Mouse (Mus musculus) C3H10T1/2 (cell line): ENCODE results near the gene Olfr53. TPM values are rescaled to one million over a fixed set of nuclear protein-coding genes. Genes with fewer than 3 reads are reported as not detected.

ENCODE experiments used
- polyA plus RNA-seq, 2 experiments: library from polyadenylated mRNA; unstranded; fragments of >200 nt; fragmentation: generic; extraction: Trizol; gene quantifications; one replicate each; pipeline ENCODE4 v1.2.1; 2012; ENCODE audit warnings: missing spikeins in 2 of 2

Gene Olfr53
- polyA plus RNA-seq: not detected

DNA sequence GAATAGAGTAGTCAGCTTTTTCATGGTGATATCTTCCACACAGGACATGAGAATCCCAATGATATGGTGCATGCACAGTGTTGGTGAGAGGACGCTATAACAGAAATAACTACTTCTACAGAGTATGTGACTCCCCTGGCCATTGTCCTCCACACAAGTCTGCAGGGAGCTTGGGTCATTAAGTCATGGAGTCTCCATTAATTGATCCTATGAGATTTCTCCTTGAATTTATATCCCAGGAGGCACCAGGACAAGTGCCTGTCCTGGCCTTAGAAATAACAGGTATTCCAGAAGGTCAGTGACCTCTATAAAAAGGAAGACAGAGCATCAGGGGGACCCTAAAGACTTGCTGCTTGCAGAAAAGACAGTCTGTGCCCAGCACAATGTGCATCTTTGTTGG is at the start of gene Olfr53:
Gene Olfr53, plus strand, starts transcription at position 301 of the 400 bp plus-strand sequence.

DNA sequence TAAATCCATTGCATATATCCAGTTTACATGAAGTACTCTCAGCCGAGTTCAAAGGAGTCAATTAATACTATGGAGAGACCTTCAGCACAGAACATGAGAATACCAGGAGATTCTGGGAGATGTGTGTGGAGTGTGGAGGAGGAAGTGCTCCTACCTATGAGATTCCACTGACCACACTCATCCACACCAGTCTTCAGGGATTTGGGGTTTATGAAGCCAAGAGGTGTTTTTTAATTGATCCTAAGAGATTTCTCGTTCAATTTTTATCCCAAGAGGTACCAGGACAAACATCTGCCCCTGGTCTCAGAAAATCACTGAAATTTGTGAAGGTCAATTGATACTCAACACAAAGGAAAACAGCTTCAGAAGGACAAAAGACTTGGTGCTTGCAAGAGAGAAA is 45.3 kb upstream of the Olfr53 start, which contains the start of gene Olfr46:
Gene Olfr46, plus strand, starts transcription at position 301 of the 400 bp plus-strand sequence.

DNA sequence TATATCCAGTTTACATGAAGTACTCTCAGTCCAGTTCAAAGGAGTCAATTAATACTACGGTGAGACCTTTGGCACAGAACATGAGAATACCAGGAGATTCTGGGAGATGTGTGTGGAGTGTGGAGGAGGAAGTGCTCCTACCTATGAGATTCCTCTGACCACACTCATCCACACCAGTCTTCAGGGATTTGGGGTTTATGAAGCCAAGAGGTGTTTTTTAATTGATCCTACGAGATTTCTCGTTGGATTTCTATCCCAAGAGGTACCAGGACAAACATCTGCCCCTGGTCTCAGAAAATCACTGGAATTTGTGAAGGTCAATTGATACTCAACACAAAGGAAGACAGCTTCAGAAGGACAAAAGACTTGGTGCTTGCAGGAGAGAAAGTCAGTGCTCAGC is 17.6 kb upstream of the Olfr53 start, which contains the start of gene Olfr61:
Gene Olfr61, plus strand, starts transcription at position 301 of the 400 bp plus-strand sequence.

DNA sequence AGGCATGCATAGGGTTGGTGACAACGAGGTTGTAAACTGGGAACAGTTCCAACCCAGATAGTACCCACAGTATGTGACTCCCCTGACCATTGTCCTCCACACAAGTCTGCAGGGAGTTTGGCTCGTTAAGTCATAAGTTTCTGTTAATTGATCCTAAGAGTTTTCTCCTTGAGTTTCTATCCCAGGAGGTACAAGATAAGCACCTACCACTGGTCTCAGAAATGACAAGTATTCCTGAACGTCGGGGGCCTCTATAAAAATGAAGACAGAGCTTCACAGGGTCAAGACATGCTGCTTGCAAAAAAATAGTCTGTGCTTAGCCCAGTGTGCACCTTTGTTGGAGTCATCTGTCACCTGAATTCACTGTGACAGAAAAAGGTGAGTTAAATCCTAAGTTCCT is 13.4 kb downstream of the Olfr53 start, which contains the start of gene Olfr539:
Gene Olfr539, plus strand, starts transcription at position 301 of the 400 bp plus-strand sequence.

DNA sequence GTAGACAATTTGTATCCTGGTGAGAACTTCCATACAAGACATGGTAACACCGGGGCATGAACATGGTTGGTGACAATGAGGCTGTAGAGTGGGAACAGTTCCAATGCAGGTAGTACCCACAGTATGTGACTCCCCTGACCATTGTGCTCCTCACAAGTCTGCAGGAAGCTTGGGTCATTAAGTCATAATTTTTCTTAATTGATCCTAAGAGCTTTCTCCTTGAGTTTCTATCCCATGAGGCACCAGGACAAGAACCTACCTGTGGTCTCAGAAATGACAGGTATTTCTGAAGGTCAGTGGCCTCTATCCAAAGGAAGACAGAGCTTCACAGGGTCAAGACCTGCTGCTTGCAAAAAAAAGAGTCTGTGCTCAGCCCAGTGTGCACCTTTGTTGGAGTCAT is 35.4 kb downstream of the Olfr53 start, which contains the start of gene Olfr45:
Gene Olfr45, plus strand, starts transcription at position 301 of the 400 bp plus-strand sequence.

DNA sequence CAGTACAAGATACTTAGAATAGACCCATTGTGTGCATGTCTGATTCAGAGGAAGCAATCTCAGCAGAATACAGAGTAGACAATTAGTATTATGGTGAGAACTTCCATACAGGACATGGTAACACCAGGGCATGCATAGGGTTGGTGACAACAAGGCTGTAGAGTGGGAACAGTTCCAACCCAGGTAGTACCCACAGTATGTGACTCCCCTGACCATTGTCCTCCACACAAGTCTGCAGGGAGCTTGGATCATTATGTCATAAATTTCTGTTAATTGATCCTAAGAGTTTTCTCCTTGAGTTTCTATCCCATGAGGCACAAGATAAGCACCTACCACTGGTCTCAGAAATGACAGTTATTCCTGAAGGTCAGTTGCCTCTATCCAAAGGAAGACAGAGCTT is 50.7 kb downstream of the Olfr53 start, which contains the start of gene Olfr541:
Gene Olfr541, plus strand, starts transcription at position 301 of the 400 bp plus-strand sequence.

Other genes with a start within 250 kb of the Olfr53 start
- not detected for gene Olfr531, start 243.5 kb upstream of the Olfr53 start, polyA plus RNA-seq
- gene Olfr532, start 224.8 kb upstream of the Olfr53 start, polyA plus RNA-seq: not detected
- gene Olfr533, start 183.1 kb upstream of the Olfr53 start, polyA plus RNA-seq: not detected
- gene Olfr535, start 162.2 kb upstream of the Olfr53 start, polyA plus RNA-seq: not detected
- not detected for gene Olfr536, start 139.1 kb upstream of the Olfr53 start, polyA plus RNA-seq
- not detected for gene Olfr538, start 78.6 kb upstream of the Olfr53 start, polyA plus RNA-seq
- under 1 TPM in 1 of 2 experiments, not detected in 1; under 0.01 TPM for gene Olfr46, start 45.2 kb upstream of the Olfr53 start, polyA plus RNA-seq
- not detected for gene Olfr61, start 17.5 kb upstream of the Olfr53 start, polyA plus RNA-seq
- gene Olfr539, start 13.5 kb downstream of the Olfr53 start, polyA plus RNA-seq: under 1 TPM in 1 of 2 experiments, not detected in 1; under 0.01 TPM
- not detected for gene Olfr45, start 35.5 kb downstream of the Olfr53 start, polyA plus RNA-seq
- gene Olfr541, start 50.8 kb downstream of the Olfr53 start, polyA plus RNA-seq: not detected
- gene Cyp2e1, start 117.3 kb downstream of the Olfr53 start, polyA plus RNA-seq: under 1 TPM in 1 of 2 experiments, not detected in 1; 0.01 TPM
- not detected for gene Syce1, start 141.4 kb downstream of the Olfr53 start, polyA plus RNA-seq
- under 1 TPM in 1 of 2 experiments, not detected in 1; 0.02 TPM for gene Zfp941, start 175.7 kb downstream of the Olfr53 start, polyA plus RNA-seq
- under 1 TPM; 0.09 TPM for gene Urah, start 188.6 kb downstream of the Olfr53 start, polyA plus RNA-seq
- not detected for gene Scgb1c1, start 199.1 kb downstream of the Olfr53 start, polyA plus RNA-seq
- under 1 TPM in 1 of 2 experiments, not detected in 1; 0.05 TPM for gene Odf3, start 201.4 kb downstream of the Olfr53 start, polyA plus RNA-seq
- not detected for gene Gm45785, start 209.9 kb downstream of the Olfr53 start, polyA plus RNA-seq
- gene Ric8a, start 210.5 kb downstream of the Olfr53 start, polyA plus RNA-seq: 10 to 100 TPM; 19.4 to 29.0 TPM
- gene Bet1l, start 211.1 kb downstream of the Olfr53 start, polyA plus RNA-seq: 10 to 100 TPM; 11.9 to 31.0 TPM
- 100 to 1,000 TPM in 1 of 2 experiments, 10 to 100 TPM in 1; 91.3 to 207 TPM for gene Psmd13, start 235.5 kb downstream of the Olfr53 start, polyA plus RNA-seq
- 10 to 100 TPM in 1 of 2 experiments, 1 to 10 TPM in 1; 7.5 to 19.5 TPM for gene Sirt3, start 235.9 kb downstream of the Olfr53 start, polyA plus RNA-seq